ENCODE assay signal across 31 mouse cellular contexts in the genomic region with DNA sequence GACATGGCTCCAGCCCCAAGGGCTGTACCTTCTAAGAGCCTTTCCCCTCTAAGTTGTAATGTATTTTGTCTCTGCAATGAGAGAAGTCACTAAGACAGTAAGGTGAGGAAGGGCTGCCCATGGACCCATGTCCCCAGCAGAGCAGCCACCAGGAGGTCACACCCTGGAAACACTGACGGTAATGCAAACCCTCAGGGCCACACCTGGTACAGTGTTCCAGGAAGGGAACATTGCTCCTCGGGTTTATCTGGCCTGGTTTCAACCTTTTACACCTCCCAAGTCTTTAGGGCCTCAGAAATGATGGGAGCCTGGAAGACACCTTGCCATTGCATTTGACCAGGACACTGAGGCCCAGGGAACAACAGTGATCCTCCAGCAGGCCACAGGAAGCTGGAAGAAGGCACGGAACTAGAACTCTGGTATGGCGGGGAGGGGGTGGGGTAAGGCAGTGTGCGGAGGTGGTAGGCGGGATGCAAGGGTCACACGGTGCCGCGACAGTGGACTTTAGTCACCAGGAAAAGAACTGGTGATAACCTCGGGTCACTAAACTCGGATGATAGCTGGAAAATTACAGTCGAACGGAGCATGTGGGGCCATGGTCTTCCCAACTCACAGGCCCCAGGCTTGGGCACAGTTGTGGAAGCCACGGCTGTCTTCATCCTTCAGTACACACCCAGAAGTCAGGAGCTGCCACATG. TPM values are rescaled to one million over a fixed set of nuclear protein-coding genes. Genes with fewer than 3 reads are reported as not detected.
A peak's percentile ranks its signal among the peaks of the same experiment; 100 is the strongest.
DNase-seq lines count a peak whose midpoint lies in the region; ATAC-seq and TF ChIP-seq lines count a peak whose summit lies in the region.
"Had no signal": no experiment of that assay in that cellular context is flagged by ENCODE, and none has a peak within 500 bp of the region (broad histone marks: within the 10 kb centered on the region; RNA-seq: fewer than 3 reads in every experiment).

No protein-coding gene starts in this region.

- peaks cover 19% of the 10 kb centered on the region for H3K27me3 ChIP-seq in intestine, embryonic 15.5 days (replicated peaks)
- H3K27me3 ChIP-seq in intestine, postnatal 0 days (replicated peaks; ENCODE audit: control insufficient read depth, insufficient read depth, low read length) = no peaks in the 10 kb centered on the region
- peaks cover 30% of the 10 kb centered on the region for H3K27me3 ChIP-seq in liver, embryonic 16.5 days (ENCODE audit: control insufficient read depth, insufficient read depth, low read depth, low read length)
- H3K27me3 ChIP-seq in stomach, postnatal 0 days (ENCODE audit: control insufficient read depth, insufficient read depth, low read length) = no peaks in the 10 kb centered on the region

- intact Hi-C loops in heart, postnatal 14 days (cut with DNase I) = no loop called here

- WGBS in intestine, embryonic 15.5 days = 56% methylated on average over 14 of the region's 14 CpGs
- WGBS in intestine, postnatal 0 days = 38% methylated on average over 14 of the region's 14 CpGs
- 49% methylated on average over 14 of the region's 14 CpGs for WGBS in liver, embryonic 16.5 days (ENCODE audit: insufficient replicate concordance)
- 67% methylated on average over 14 of the region's 14 CpGs for WGBS in stomach, postnatal 0 days

- ATAC-seq in intestine, embryonic 15.5 days = peak; percentile 82
- peak; percentile 89 for ATAC-seq in intestine, postnatal 0 days
- peak; percentile 81 for ATAC-seq in liver, embryonic 16.5 days (ENCODE audit: low read depth)
- ATAC-seq in stomach, postnatal 0 days (ENCODE audit: low FRiP score, low TSS enrichment) = peak; percentile 70
- ATAC-seq: forebrain, postnatal 0 days; hindbrain, embryonic 16.5 days had no signal

- H3K9me3 ChIP-seq in intestine, embryonic 15.5 days = no peaks in the 10 kb centered on the region
- H3K9me3 ChIP-seq in intestine, postnatal 0 days (ENCODE audit: control insufficient read depth) = no peaks in the 10 kb centered on the region
- H3K9me3 ChIP-seq in liver, embryonic 16.5 days (replicated peaks; ENCODE audit: control insufficient read depth, low read length) = no peaks in the 10 kb centered on the region
- no peaks in the 10 kb centered on the region for H3K9me3 ChIP-seq in stomach, postnatal 0 days (ENCODE audit: control insufficient read depth, low read length)
- H3K9me3 ChIP-seq: limb, embryonic 10.5 days; limb, embryonic 15.5 days had no signal

- TF ChIP-seq CTCF in intestine, postnatal 0 days (IDR thresholded peaks at IDR 0.05; ENCODE audit: low read depth) = peak; percentile 48; the same call in 1 of the 2 replicates
- TF ChIP-seq CTCF in stomach, postnatal 0 days (IDR thresholded peaks at IDR 0.05; ENCODE audit: low read depth) = no peak

- TF ChIP-seq EP300 in stomach, postnatal 0 days (optimal IDR thresholded peaks at IDR 0.05) = no peak

- DNase-seq in stomach, postnatal 0 days (ENCODE audit: low spot score) = peak; percentile 55
- no peak for DNase-seq in cerebellum, adult 18-20 months
- DNase-seq in heart, postnatal 14 days = no peak
- DNase-seq in ovary, postnatal 36 days (ENCODE audit: low spot score) = no peak
- DNase-seq: adrenal gland, postnatal 36 days; B cell, adult 2 months; cerebellum, adult 2 months; cerebellum, postnatal 14 days; forebrain, postnatal 0 days; kidney, postnatal 25 days; lung, postnatal 36 days; midbrain, embryonic 14.5 days; retina, postnatal 1 day; right cerebral cortex, postnatal 14 days had no signal

- H3K4me1 ChIP-seq in intestine, embryonic 15.5 days (replicated peaks) = peaks cover 16% of the 10 kb centered on the region
- H3K4me1 ChIP-seq in intestine, postnatal 0 days (replicated peaks; ENCODE audit: control insufficient read depth, insufficient read depth, low read length) = no peaks in the 10 kb centered on the region
- no peaks in the 10 kb centered on the region for H3K4me1 ChIP-seq in liver, embryonic 16.5 days (ENCODE audit: control insufficient read depth, low read depth, low read length)
- H3K4me1 ChIP-seq in stomach, postnatal 0 days (replicated peaks; ENCODE audit: control insufficient read depth, insufficient read depth) = 0 out of 2 replicates have a peak, but pooled peaks cover 3% of the 10 kb centered on the region

- H3K4me3 ChIP-seq in intestine, embryonic 15.5 days (replicated peaks) = no peak overlapping the region
- H3K4me3 ChIP-seq in intestine, postnatal 0 days (ENCODE audit: low read depth, low read length) = no peak overlapping the region
- H3K4me3 ChIP-seq in liver, embryonic 16.5 days (ENCODE audit: low read depth, low read length) = no peak overlapping the region
- no peak overlapping the region for H3K4me3 ChIP-seq in stomach, postnatal 0 days (ENCODE audit: low read depth, low read length)
- H3K4me3 ChIP-seq: forebrain, embryonic 12.5 days; layer of hippocampus, adult 2 months; limb, embryonic 10.5 days; limb, embryonic 15.5 days; megakaryocyte, embryonic 14.5 days had no signal

- no peaks in the 10 kb centered on the region for H3K36me3 ChIP-seq in intestine, embryonic 15.5 days
- H3K36me3 ChIP-seq in intestine, postnatal 0 days (ENCODE audit: control insufficient read depth, insufficient read depth) = no peaks in the 10 kb centered on the region
- no peaks in the 10 kb centered on the region for H3K36me3 ChIP-seq in liver, embryonic 16.5 days (ENCODE audit: control insufficient read depth, insufficient read depth)
- H3K36me3 ChIP-seq in stomach, postnatal 0 days (ENCODE audit: control insufficient read depth, insufficient read depth, low read length) = no peaks in the 10 kb centered on the region
- H3K36me3 ChIP-seq: forebrain, embryonic 12.5 days; limb, embryonic 10.5 days; limb, embryonic 15.5 days had no signal

- H3K4me2 ChIP-seq in intestine, embryonic 15.5 days (replicated peaks) = peak overlapping the region; percentile 11; the same call in 1 of the 2 replicates
- 0 out of 2 replicates have a peak overlapping the region, but pooled peaks have one; percentile 9 for H3K4me2 ChIP-seq in intestine, postnatal 0 days (replicated peaks; ENCODE audit: low read depth)
- no peak overlapping the region for H3K4me2 ChIP-seq in liver, embryonic 16.5 days (ENCODE audit: low read depth, low read length)
- no peak overlapping the region for H3K4me2 ChIP-seq in stomach, postnatal 0 days (replicated peaks; ENCODE audit: low read depth)
- H3K4me2 ChIP-seq: forebrain, embryonic 12.5 days; limb, embryonic 15.5 days had no signal

- no peak overlapping the region for H3K9ac ChIP-seq in intestine, embryonic 15.5 days
- H3K9ac ChIP-seq in intestine, postnatal 0 days (ENCODE audit: low read depth, low read length) = no peak overlapping the region
- no peak overlapping the region for H3K9ac ChIP-seq in liver, embryonic 16.5 days (ENCODE audit: low read depth, low read length)
- H3K9ac ChIP-seq in stomach, postnatal 0 days (ENCODE audit: low read length) = no peak overlapping the region
- H3K9ac ChIP-seq: forebrain, embryonic 12.5 days; forebrain, postnatal 0 days; limb, embryonic 15.5 days had no signal

- H3K27ac ChIP-seq in intestine, embryonic 15.5 days = peak overlapping the region; percentile 74
- H3K27ac ChIP-seq in intestine, postnatal 0 days (ENCODE audit: low read depth, low read length) = peak overlapping the region; percentile 89
- H3K27ac ChIP-seq in liver, embryonic 16.5 days (ENCODE audit: low read length) = no peak overlapping the region
- H3K27ac ChIP-seq in stomach, postnatal 0 days (replicated peaks) = 0 out of 2 replicates have a peak overlapping the region, but pooled peaks have one; percentile 8
- H3K27ac ChIP-seq: forebrain, embryonic 12.5 days; layer of hippocampus, adult 2 months; limb, embryonic 10.5 days; limb, embryonic 15.5 days had no signal

RNA-seq across cellular contexts. Expression of a gene that starts 3.1 kb away (rescaled TPM):
- 90.0 and 106 TPM in 2 replicates for polyA plus RNA-seq in intestine, embryonic 15.5 days (2015; fragmentation: Nextera tagmentation; extraction: Ambion mirVana)
- polyA plus RNA-seq in intestine, postnatal 0 days (2015; fragmentation: Nextera tagmentation; extraction: Ambion mirVana) = 363 and 366 TPM in 2 replicates
- polyA plus RNA-seq in liver, embryonic 16.5 days (2015; fragmentation: Nextera tagmentation; extraction: Ambion mirVana) = 0.58 and 1.7 TPM in 2 replicates
- 106 and 115 TPM in 2 replicates for polyA plus RNA-seq in stomach, postnatal 0 days (2015; fragmentation: Nextera tagmentation; extraction: Ambion mirVana)
- total RNA-seq in heart, postnatal 14 days (2021) = not detected
- total RNA-seq: adrenal gland, adult 18-20 months; adrenal gland, postnatal 36 days; forebrain, postnatal 0 days; gastrocnemius, adult 8-10 months; heart, postnatal 25 days; layer of hippocampus, adult 2 months; layer of hippocampus, postnatal 25 days; monocyte, adult 5-6 weeks had no signal
- polyA plus RNA-seq: cortical plate, adult 2 months; forebrain, postnatal 0 days; heart, embryonic 14.5 days; midbrain, embryonic 14.5 days; neural tube, embryonic 14.5 days had no signal

RNA-seq across cellular contexts. Expression of a gene that starts 19.6 kb away (rescaled TPM):
- polyA plus RNA-seq in intestine, embryonic 15.5 days (2015; fragmentation: Nextera tagmentation; extraction: Ambion mirVana) = 4.1 and 5.2 TPM in 2 replicates
- polyA plus RNA-seq in intestine, postnatal 0 days (2015; fragmentation: Nextera tagmentation; extraction: Ambion mirVana) = 3.9 and 4.6 TPM in 2 replicates
- 0.27 and 0.37 TPM in 2 replicates for polyA plus RNA-seq in liver, embryonic 16.5 days (2015; fragmentation: Nextera tagmentation; extraction: Ambion mirVana)
- 0.91 and 0.99 TPM in 2 replicates for polyA plus RNA-seq in stomach, postnatal 0 days (2015; fragmentation: Nextera tagmentation; extraction: Ambion mirVana)
- total RNA-seq in heart, postnatal 14 days (2021) = under 1 TPM in 1 of 2 experiments, not detected in 1; 0.41 TPM
- total RNA-seq: gastrocnemius, adult 8-10 months; heart, postnatal 25 days; monocyte, adult 5-6 weeks had no signal

RNA-seq across cellular contexts. Expression of a gene that starts 34.5 kb away (rescaled TPM):
- polyA plus RNA-seq in intestine, embryonic 15.5 days (2015; fragmentation: Nextera tagmentation; extraction: Ambion mirVana) = 2.7 and 2.9 TPM in 2 replicates
- 14.5 and 15.4 TPM in 2 replicates for polyA plus RNA-seq in intestine, postnatal 0 days (2015; fragmentation: Nextera tagmentation; extraction: Ambion mirVana)
- polyA plus RNA-seq in liver, embryonic 16.5 days (2015; fragmentation: Nextera tagmentation; extraction: Ambion mirVana) = 0.44 and 0.71 TPM in 2 replicates
- 2.0 and 2.4 TPM in 2 replicates for polyA plus RNA-seq in stomach, postnatal 0 days (2015; fragmentation: Nextera tagmentation; extraction: Ambion mirVana)
- 100 to 1,000 TPM; 221 to 229 TPM for total RNA-seq in heart, postnatal 14 days (2021)
- total RNA-seq: monocyte, adult 5-6 weeks had no signal

RNA-seq across cellular contexts. Expression of a gene that starts 44.2 kb away (rescaled TPM):
- polyA plus RNA-seq in intestine, embryonic 15.5 days (2015; fragmentation: Nextera tagmentation; extraction: Ambion mirVana) = 6.7 and 7.0 TPM in 2 replicates
- polyA plus RNA-seq in intestine, postnatal 0 days (2015; fragmentation: Nextera tagmentation; extraction: Ambion mirVana) = 11.0 and 12.2 TPM in 2 replicates
- 3.9 and 4.4 TPM in 2 replicates for polyA plus RNA-seq in liver, embryonic 16.5 days (2015; fragmentation: Nextera tagmentation; extraction: Ambion mirVana)
- 7.0 and 7.6 TPM in 2 replicates for polyA plus RNA-seq in stomach, postnatal 0 days (2015; fragmentation: Nextera tagmentation; extraction: Ambion mirVana)
- total RNA-seq in heart, postnatal 14 days (2021) = 10 to 100 TPM; 19.5 to 19.6 TPM

Comparison
In these comparisons a context has a peak if more than half of its experiments do, and no peak if none do; other contexts are left out.
1. H3K4me2 ChIP-seq: peak in intestine, embryonic 15.5 days (single experiment) and intestine, postnatal 0 days (single experiment); none in liver, embryonic 16.5 days (single experiment) and stomach, postnatal 0 days (single experiment).
2. RNA of a gene that starts 3.1 kb away (polyA plus RNA-seq): 363 to 366 TPM in intestine, postnatal 0 days, 106 to 115 TPM in stomach, postnatal 0 days and 90.0 to 106 TPM in intestine, embryonic 15.5 days; 0.58 to 1.7 TPM in liver, embryonic 16.5 days; every median in the first group is over 10 times any median in the second.
3. Peak in every context shown above with its lines, with median percentiles within 50 percentile points of each other: ATAC-seq.